Mouse (Mus musculus) megakaryocyte, embryonic 14.5 days (primary cell): ENCODE data around the gene Stk32c. TPM values are rescaled to one million over a fixed set of nuclear protein-coding genes. Genes with fewer than 3 reads are reported as not detected.

Source experiments
- H3K27me3 ChIP-seq: replicated peaks from 2 replicates; pipeline ENCODE3; 2012; ENCODE audit warnings: inconsistent platforms
- H3K36me3 ChIP-seq: replicated peaks from 2 replicates; pipeline ENCODE3; 2012; ENCODE audit warnings: low read length, inconsistent platforms, mixed read lengths
- H3K4me1 ChIP-seq: 2 replicates; pipeline ENCODE4 v1.6.1; 2012; ENCODE audit warnings: inconsistent platforms
- H3K4me3 ChIP-seq: replicated peaks from 2 replicates; pipeline ENCODE3; 2012; ENCODE audit warnings: moderate library complexity, mild to moderate bottlenecking, inconsistent platforms
- H3K9me3 ChIP-seq: 2 replicates; pipeline ENCODE4 v1.6.1; 2012; ENCODE audit warnings: inconsistent platforms
- FLI1 ChIP-seq: IDR thresholded peaks from 2 replicates; pipeline ENCODE4 v1.6.1; 2012; ENCODE audit warnings: low read length, inconsistent platforms, mixed read lengths
- GATA1 ChIP-seq: IDR thresholded peaks from 3 replicates; pipeline ENCODE4 v1.6.1; 2012; ENCODE audit warnings: mixed read lengths, low read length, inconsistent platforms, borderline replicate concordance
- polyA plus RNA-seq: library from polyadenylated mRNA; stranded (reverse); fragments of >175 nt; gene quantifications from 2 replicates; pipeline ENCODE4 v1.2.3, GENCODE M21; 2012; ENCODE audit warnings: low replicate concordance; ENCODE audit not compliant: insufficient read depth

Gene Stk32c
- polyA plus RNA-seq = not detected in 2 replicates

DNA sequence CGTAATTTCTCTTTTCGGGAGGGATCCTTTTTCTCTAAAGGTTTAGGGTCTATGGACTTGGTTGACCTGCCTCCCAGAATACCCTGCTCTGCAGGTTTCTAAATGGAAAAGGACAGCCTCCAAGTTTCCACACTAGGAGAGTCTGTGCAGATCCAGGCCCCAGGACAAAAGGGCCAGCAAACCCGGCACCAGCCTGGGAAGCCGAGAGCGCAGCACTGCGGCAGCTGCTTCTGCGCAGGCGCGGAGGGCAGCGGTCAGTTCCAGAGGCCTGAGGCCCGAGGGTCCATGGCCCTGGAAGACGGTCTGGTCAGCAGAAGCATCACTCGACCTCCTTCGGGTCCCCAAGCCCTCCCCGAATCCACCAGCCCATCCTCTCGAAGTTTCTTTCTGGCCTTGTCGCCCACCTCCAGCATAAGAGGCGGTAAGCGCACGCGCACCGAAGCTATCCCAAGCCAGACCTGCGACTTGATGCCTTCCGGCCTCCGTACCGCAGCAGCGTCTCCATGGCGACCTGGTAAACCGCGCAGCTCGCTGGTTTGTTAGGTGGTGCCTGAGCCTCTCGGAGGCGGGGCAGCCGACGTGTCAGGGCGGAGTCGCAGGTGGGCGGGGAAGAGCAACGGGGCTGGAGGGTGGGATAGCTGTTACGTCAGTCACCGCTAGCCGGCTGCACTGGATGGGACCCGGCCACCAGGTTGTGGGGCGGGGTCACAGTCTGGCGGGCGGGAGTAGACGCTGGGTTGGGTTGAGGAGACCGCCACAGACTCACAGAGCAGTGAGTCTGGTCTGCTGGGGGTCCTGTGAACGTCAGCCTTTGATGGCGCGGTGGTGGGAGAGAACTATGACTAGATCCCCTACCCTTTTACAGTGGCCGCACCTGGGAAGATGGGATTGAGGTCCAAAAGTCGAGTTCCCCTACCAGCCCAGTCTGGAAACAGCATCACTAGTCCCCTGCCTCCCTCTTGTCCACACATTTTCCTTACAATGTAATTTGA, at the start of gene Stk32c, which contains the start of gene Lrrc27:
TSS of gene Stk32c (minus strand) at position 554 of the 992 bp plus-strand sequence.
TSS of gene Lrrc27 (plus strand) at position 235 of the 992 bp plus-strand sequence.
- peak within 1 kb of the TSS; percentile 96 for H3K4me3 ChIP-seq
- no peaks in the 10 kb centered on the region for H3K36me3 ChIP-seq
- peaks cover 57% of the 10 kb centered on the region for H3K4me1 ChIP-seq
- H3K9me3 ChIP-seq = no peaks in the 10 kb centered on the region
- no peak for TF ChIP-seq GATA1
- TF ChIP-seq FLI1 = no peak
- H3K27me3 ChIP-seq = no peaks in the 10 kb centered on the region

- no peak overlapping the region for H3K4me3 ChIP-seq
- H3K9me3 ChIP-seq = peaks cover 8% of the 10 kb centered on the region
- TF ChIP-seq FLI1 (no peak), GATA1 (no peak)
- peaks cover 72% of the 10 kb centered on the region for H3K4me1 ChIP-seq
- no peaks in the 10 kb centered on the region for H3K27me3 ChIP-seq
- peaks cover 99% of the 10 kb centered on the region for H3K36me3 ChIP-seq
Measured at GRCm38 (mm10) chr7:139257752-139258542, 44.8 kb upstream of the Stk32c start.

DNA sequence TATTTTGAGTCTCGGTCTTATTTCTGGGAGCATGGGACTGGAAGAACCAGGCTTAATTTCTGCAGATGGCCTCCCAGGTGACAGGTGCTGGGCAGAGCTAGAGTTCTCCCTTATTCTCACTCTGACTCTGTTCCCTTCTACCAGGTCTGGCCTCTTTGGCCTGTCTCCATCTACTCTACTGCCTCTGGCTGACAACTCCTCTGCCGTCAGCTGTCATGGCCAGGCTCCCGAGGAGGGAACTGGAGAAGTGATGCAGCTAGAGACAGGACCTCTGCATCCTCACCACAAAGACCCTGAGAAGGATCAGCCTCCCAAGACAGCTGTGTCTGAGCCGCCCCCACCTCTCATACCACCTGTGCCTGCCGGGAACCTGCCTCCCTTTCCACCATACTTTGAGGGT, 41.5 kb upstream of the Stk32c start:
- Histone ChIP-seq H3K4me1 (peaks cover 86% of the 10 kb centered on the region), H3K27me3 (no peaks in the 10 kb centered on the region), H3K36me3 (peaks cover 98% of the 10 kb centered on the region), H3K9me3 (no peaks in the 10 kb centered on the region), H3K4me3 (no peak overlapping the region)
- TF ChIP-seq FLI1 (no peak), GATA1 (no peak)

- H3K9me3 ChIP-seq = no peaks in the 10 kb centered on the region
Measured at GRCm38 (mm10) chr7:139253462-139253861, 40.4 kb upstream of the Stk32c start.

GRCm38 (mm10) chr7:139252986-139253385, 39.9 kb upstream of the Stk32c start:
- Histone ChIP-seq H3K4me1 (peaks cover 80% of the 10 kb centered on the region), H3K36me3 (peaks cover 82% of the 10 kb centered on the region), H3K27me3 (no peaks in the 10 kb centered on the region), H3K4me3 (no peak overlapping the region), H3K9me3 (no peaks in the 10 kb centered on the region)
- no peak for TF ChIP-seq FLI1
- no peak for TF ChIP-seq GATA1

More at GRCm38 (mm10) chr7:139253462-139253861, 40.4 kb upstream of the Stk32c start:
- TF ChIP-seq FLI1 = no peak
- TF ChIP-seq GATA1 = no peak
- peaks cover 83% of the 10 kb centered on the region for H3K4me1 ChIP-seq
- no peak overlapping the region for H3K4me3 ChIP-seq
- H3K27me3 ChIP-seq = no peaks in the 10 kb centered on the region
- H3K36me3 ChIP-seq = peaks cover 87% of the 10 kb centered on the region

GRCm38 (mm10) chr7:139252566-139252965, 39.5 kb upstream of the Stk32c start:
- H3K36me3 ChIP-seq = peaks cover 78% of the 10 kb centered on the region
- H3K4me3 ChIP-seq = no peak overlapping the region
- H3K4me1 ChIP-seq = peaks cover 80% of the 10 kb centered on the region
- no peaks in the 10 kb centered on the region for H3K9me3 ChIP-seq
- TF ChIP-seq FLI1 = no peak
- no peak for TF ChIP-seq GATA1
- no peaks in the 10 kb centered on the region for H3K27me3 ChIP-seq

- TF ChIP-seq FLI1 = no peak
- no peak for TF ChIP-seq GATA1
- Histone ChIP-seq H3K4me1 (peaks cover 80% of the 10 kb centered on the region), H3K36me3 (peaks cover 71% of the 10 kb centered on the region), H3K27me3 (no peaks in the 10 kb centered on the region), H3K4me3 (no peak overlapping the region), H3K9me3 (no peaks in the 10 kb centered on the region)
Measured at GRCm38 (mm10) chr7:139251881-139252301, 38.8 kb upstream of the Stk32c start.

- Histone ChIP-seq H3K9me3 (no peaks in the 10 kb centered on the region), H3K27me3 (no peaks in the 10 kb centered on the region), H3K36me3 (peaks cover 48% of the 10 kb centered on the region), H3K4me3 (peak overlapping the region; percentile 95), H3K4me1 (peaks cover 79% of the 10 kb centered on the region)
- TF ChIP-seq FLI1 (no peak), GATA1 (no peak)
Measured at GRCm38 (mm10) chr7:139249406-139250210, 36.5 kb upstream of the Stk32c start.
